Mouse (Mus musculus): ENCODE results near the gene Kif1b. TPM values are rescaled to one million over a fixed set of nuclear protein-coding genes. Genes with fewer than 3 reads are reported as not detected.

Gene Kif1b
- polyA plus RNA-seq (2017; shearing (Covaris generic)) = 10 to 100 TPM; 29.5 to 40.9 TPM

GRCm38 (mm10) chr4:149307596-149308490 lies at the start of gene Kif1b:
Gene Kif1b, minus strand, starts transcription at chr4:149307693.

GRCm38 (mm10) chr4:149166215-149166946 lies 141.1 kb downstream of the Kif1b start, which contains the start of gene Pgd:
Gene Pgd, minus strand, starts transcription at chr4:149166771.

GRCm38 (mm10) chr4:149136982-149137770 lies 170.3 kb downstream of the Kif1b start, which contains the start of gene Cenps:
Gene Cenps, minus strand, starts transcription at chr4:149137629.

GRCm38 (mm10) chr4:149126663-149127062 lies 180.8 kb downstream of the Kif1b start, which contains the start of gene Cort:
Gene Cort, minus strand, starts transcription at chr4:149126763.

Other genes starting within 250 kb of the Kif1b start
- 10 to 100 TPM; 30.8 to 31.7 TPM for gene Pex14, start 207.8 kb downstream of the Kif1b start, polyA plus RNA-seq (2017; shearing (Covaris generic))
- 10 to 100 TPM; 32.0 to 43.3 TPM for gene Dffa, start 203.5 kb downstream of the Kif1b start, polyA plus RNA-seq (2017; shearing (Covaris generic))
- not detected for gene Cort, start 180.9 kb downstream of the Kif1b start, polyA plus RNA-seq (2017; shearing (Covaris generic))
- 1 to 10 TPM; 2.6 to 4.8 TPM for gene Cenps, start 170.1 kb downstream of the Kif1b start, polyA plus RNA-seq (2017; shearing (Covaris generic))
- 10 to 100 TPM; 63.3 to 66.3 TPM for gene Pgd, start 140.9 kb downstream of the Kif1b start, polyA plus RNA-seq (2017; shearing (Covaris generic))
- 10 to 100 TPM; 37.8 to 40.6 TPM for gene Ube4b, start 119.1 kb upstream of the Kif1b start, polyA plus RNA-seq (2017; shearing (Covaris generic))
- gene Rbp7, start 147.3 kb upstream of the Kif1b start, polyA plus RNA-seq (2017; shearing (Covaris generic)) = 1 to 10 TPM in 1 of 2 experiments, not detected in 1; 1.0 TPM
- gene Tmem274, start 169.7 kb upstream of the Kif1b start, polyA plus RNA-seq (2017; shearing (Covaris generic)) = not detected
- 1 to 10 TPM; 3.5 to 7.5 TPM for gene Nmnat1, start 177.5 kb upstream of the Kif1b start, polyA plus RNA-seq (2017; shearing (Covaris generic))
- 10 to 100 TPM; 31.3 to 33.8 TPM for gene Lzic, start 177.5 kb upstream of the Kif1b start, polyA plus RNA-seq (2017; shearing (Covaris generic))
- gene Ctnnbip1, start 210.5 kb upstream of the Kif1b start, polyA plus RNA-seq (2017; shearing (Covaris generic)) = 1 to 10 TPM; 3.1 to 4.5 TPM

Measured in inflammation-experienced regulatory T-cells (primary cell).